16 mouse cellular contexts compared by ENCODE assay signal in genomic region chr2:157927815-157928214, GRCm38 (mm10). TPM values are rescaled to one million over a fixed set of nuclear protein-coding genes. Genes with fewer than 3 reads are reported as not detected.
DNase-seq lines count a peak whose midpoint lies in the region; ATAC-seq and TF ChIP-seq lines count a peak whose summit lies in the region.
"Had no signal": no experiment of that assay in that cellular context is flagged by ENCODE, and none has a peak within 500 bp of the region (broad histone marks: within the 10 kb centered on the region; RNA-seq: fewer than 3 reads in every experiment).

No protein-coding gene starts in this region.

- 0 out of 2 replicates have a peak overlapping the region, but pooled peaks have one; percentile 11 for H3K27ac ChIP-seq in layer of hippocampus, adult 2 months
- H3K27ac ChIP-seq in forebrain, embryonic 16.5 days (ENCODE audit: low read length): no peak overlapping the region
- H3K27ac ChIP-seq in midbrain, embryonic 11.5 days (ENCODE audit: low read depth, low read length): no peak overlapping the region
- H3K27ac ChIP-seq in cerebellum, adult 2 months (ENCODE audit: insufficient read depth, low read length): no peak overlapping the region
- no peak overlapping the region for H3K27ac ChIP-seq in stomach, postnatal 0 days (replicated peaks)
- H3K27ac ChIP-seq: heart, embryonic 15.5 days; limb, embryonic 15.5 days; macrophage had no signal

- no peak for TF ChIP-seq POLR2A in cerebellum, adult 2 months (IDR thresholded peaks at IDR 0.05; ENCODE audit: borderline replicate concordance, insufficient read depth, low read length)

- no peaks in the 10 kb centered on the region for H3K9me3 ChIP-seq in forebrain, embryonic 16.5 days (ENCODE audit: control insufficient read depth, low read length)
- no peaks in the 10 kb centered on the region for H3K9me3 ChIP-seq in midbrain, embryonic 11.5 days (ENCODE audit: control insufficient read depth, low read length)
- no peaks in the 10 kb centered on the region for H3K9me3 ChIP-seq in stomach, postnatal 0 days (ENCODE audit: control insufficient read depth, low read length)
- H3K9me3 ChIP-seq: heart, embryonic 15.5 days; limb, embryonic 15.5 days had no signal

- 0 out of 2 replicates have a peak overlapping the region, but pooled peaks have one; percentile 25 for H3K9ac ChIP-seq in forebrain, embryonic 16.5 days (replicated peaks; ENCODE audit: low read depth, low read length)
- H3K9ac ChIP-seq in midbrain, embryonic 11.5 days (ENCODE audit: low read length): no peak overlapping the region
- H3K9ac ChIP-seq in stomach, postnatal 0 days (ENCODE audit: low read length): no peak overlapping the region
- H3K9ac ChIP-seq: heart, embryonic 15.5 days; limb, embryonic 15.5 days had no signal

- no peaks in the 10 kb centered on the region; the same call in 1 of the 2 replicates for H3K27me3 ChIP-seq in forebrain, embryonic 16.5 days (replicated peaks; ENCODE audit: control insufficient read depth, insufficient read depth, low read length)
- H3K27me3 ChIP-seq in midbrain, embryonic 11.5 days (ENCODE audit: control insufficient read depth, insufficient read depth, low read length): no peaks in the 10 kb centered on the region
- H3K27me3 ChIP-seq in cerebellum, adult 2 months (ENCODE audit: control insufficient read depth, insufficient read depth, low read length): no peaks in the 10 kb centered on the region
- H3K27me3 ChIP-seq in stomach, postnatal 0 days (ENCODE audit: control insufficient read depth, insufficient read depth, low read length): no peaks in the 10 kb centered on the region

- no peak for TF ChIP-seq CTCF in layer of hippocampus, adult 2 months (conservative IDR thresholded peaks at IDR 0.05)
- no peak for TF ChIP-seq CTCF in cerebellum, adult 2 months (IDR thresholded peaks at IDR 0.05; ENCODE audit: borderline replicate concordance, insufficient read depth, low read depth, low read length)
- no peak for TF ChIP-seq CTCF in stomach, postnatal 0 days (IDR thresholded peaks at IDR 0.05; ENCODE audit: low read depth)

- TF ChIP-seq EP300 in stomach, postnatal 0 days (optimal IDR thresholded peaks at IDR 0.05): no peak

- ATAC-seq in forebrain, embryonic 16.5 days: 0 out of 2 replicates have a peak, but pooled peaks have one; percentile 26
- 0 out of 2 replicates have a peak, but pooled peaks have one; percentile 28 for ATAC-seq in midbrain, embryonic 11.5 days (ENCODE audit: low FRiP score)
- no peak for ATAC-seq in stomach, postnatal 0 days (ENCODE audit: low FRiP score, low TSS enrichment)

- H3K4me1 ChIP-seq in forebrain, embryonic 16.5 days (replicated peaks; ENCODE audit: control insufficient read depth, insufficient read depth, low read length): peaks cover 19% of the 10 kb centered on the region
- H3K4me1 ChIP-seq in midbrain, embryonic 11.5 days (ENCODE audit: control insufficient read depth, insufficient read depth, low read length): no peaks in the 10 kb centered on the region; the same call in 1 of the 2 replicates
- H3K4me1 ChIP-seq in cerebellum, adult 2 months (ENCODE audit: control insufficient read depth, insufficient read depth, low read length): no peaks in the 10 kb centered on the region
- H3K4me1 ChIP-seq in stomach, postnatal 0 days (replicated peaks; ENCODE audit: control insufficient read depth, insufficient read depth): no peaks in the 10 kb centered on the region
- H3K4me1 ChIP-seq: heart, embryonic 15.5 days had no signal

- no peak overlapping the region for H3K4me2 ChIP-seq in forebrain, embryonic 16.5 days (ENCODE audit: low read length)
- H3K4me2 ChIP-seq in midbrain, embryonic 11.5 days: no peak overlapping the region
- H3K4me2 ChIP-seq in stomach, postnatal 0 days (replicated peaks; ENCODE audit: low read depth): no peak overlapping the region
- H3K4me2 ChIP-seq: heart, embryonic 15.5 days; limb, embryonic 15.5 days had no signal

- 14% methylated on average over 2 of the region's 2 CpGs for WGBS in forebrain, embryonic 16.5 days
- WGBS in midbrain, embryonic 11.5 days: 24% methylated on average over 2 of the region's 2 CpGs
- WGBS in cerebellum, adult 2 months: 66% methylated on average over 2 of the region's 2 CpGs
- 22% methylated on average over 2 of the region's 2 CpGs for WGBS in stomach, postnatal 0 days

- no peaks in the 10 kb centered on the region for H3K36me3 ChIP-seq in forebrain, embryonic 16.5 days (ENCODE audit: control insufficient read depth, insufficient read depth)
- H3K36me3 ChIP-seq in midbrain, embryonic 11.5 days (ENCODE audit: control insufficient read depth, insufficient read depth, low read length): no peaks in the 10 kb centered on the region
- no peaks in the 10 kb centered on the region for H3K36me3 ChIP-seq in stomach, postnatal 0 days (ENCODE audit: control insufficient read depth, insufficient read depth, low read length)
- H3K36me3 ChIP-seq: heart, embryonic 15.5 days; limb, embryonic 15.5 days had no signal

- no peak for DNase-seq in layer of hippocampus, adult 2 months (ENCODE audit: low spot score in 2 of 2)
- DNase-seq in layer of hippocampus, adult 11-12 months (ENCODE audit: low spot score): no peak
- peak; percentile 73 for DNase-seq in midbrain, embryonic 11.5 days (ENCODE audit: low spot score, missing footprints)
- DNase-seq in retina, postnatal 1 day: peak; percentile 58
- DNase-seq in cerebellum, adult 2 months: no peak
- DNase-seq in yolk sac, embryonic 10.5 days (ENCODE audit: low spot score): no peak
- no peak for DNase-seq in stomach, postnatal 0 days (ENCODE audit: low spot score)
- DNase-seq: adrenal gland, postnatal 25 days; B cell, adult 2 months; kidney, postnatal 10 days; lung, adult 2 months had no signal

- no peak overlapping the region for H3K4me3 ChIP-seq in layer of hippocampus, adult 2 months
- H3K4me3 ChIP-seq in forebrain, embryonic 16.5 days (replicated peaks; ENCODE audit: low read length): no peak overlapping the region
- H3K4me3 ChIP-seq in midbrain, embryonic 11.5 days (ENCODE audit: low read depth, low read length): no peak overlapping the region
- no peak overlapping the region for H3K4me3 ChIP-seq in cerebellum, adult 2 months (replicated peaks; ENCODE audit: insufficient read depth, low read depth, low read length)
- no peak overlapping the region for H3K4me3 ChIP-seq in stomach, postnatal 0 days (ENCODE audit: low read depth, low read length)
- H3K4me3 ChIP-seq: heart, embryonic 15.5 days; limb, embryonic 15.5 days had no signal

RNA-seq across cellular contexts. Expression of gene Vstm2l, which starts 13.4 kb away (rescaled TPM):
- 100 to 1,000 TPM; 110 to 112 TPM for total RNA-seq in layer of hippocampus, adult 2 months (2021)
- 5.3 and 6.6 TPM in 2 replicates for polyA plus RNA-seq in forebrain, embryonic 16.5 days (2015; fragmentation: Nextera tagmentation; extraction: Ambion mirVana)
- polyA plus RNA-seq in midbrain, embryonic 11.5 days (2014; fragmentation: Nextera tagmentation; extraction: Ambion mirVana): 3.4 and 3.5 TPM in 2 replicates
- 46.0 and 50.0 TPM in 2 replicates for polyA plus RNA-seq in cerebellum, adult 2 months (2012; rRNA removed)
- 0.53 and 0.63 TPM in 2 replicates for polyA plus RNA-seq in stomach, postnatal 0 days (2015; fragmentation: Nextera tagmentation; extraction: Ambion mirVana)
- polyA plus RNA-seq: gonadal fat pad, adult 2 months; heart, embryonic 15.5 days; lung, adult 2 months; macrophage had no signal

Comparison
In these comparisons a context has a peak if more than half of its experiments do, and no peak if none do; other contexts are left out.
1. DNase-seq: peak in midbrain, embryonic 11.5 days (single experiment) and retina, postnatal 1 day (single experiment); none in layer of hippocampus, adult 2 months (0 of 2), layer of hippocampus, adult 11-12 months (single experiment), cerebellum, adult 2 months (0 of 2), yolk sac, embryonic 10.5 days (single experiment) and stomach, postnatal 0 days (single experiment).